Mouse (Mus musculus): ENCODE data around the gene Gm20662.

DNA sequence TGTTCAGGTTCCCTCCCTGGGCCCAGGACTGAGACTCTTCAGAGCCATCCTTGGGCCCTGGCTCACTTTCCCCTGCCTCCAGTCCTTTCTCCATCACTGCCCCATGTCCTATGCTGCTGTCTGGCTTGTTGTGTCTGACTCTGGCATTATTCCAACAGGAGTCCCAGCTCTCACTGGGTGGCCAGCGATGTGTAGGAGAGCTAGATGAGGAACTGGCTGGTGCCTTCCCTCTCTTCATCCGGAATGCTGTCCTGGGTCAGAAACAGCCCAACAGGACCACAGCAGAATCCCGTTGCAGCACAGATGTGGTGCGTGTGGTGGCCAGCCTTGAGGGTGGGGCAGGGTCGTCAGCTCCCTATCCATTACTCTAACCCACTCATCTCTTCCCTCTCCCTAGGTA, 25.8 kb upstream of the Gm20662 start:
- TF ChIP-seq CTCF (IDR thresholded peaks at IDR 0.05; ENCODE audit: borderline replicate concordance, insufficient read depth, low read depth, low read length) (no peak), POLR2A (IDR thresholded peaks at IDR 0.05; ENCODE audit: borderline replicate concordance, insufficient read depth, low read length) (no peak)
